Mouse (Mus musculus) CD4-positive naive resting alpha-beta T cell, adult 76 days (primary cell): ENCODE measurements around the gene Usp17ld. TPM values are rescaled to one million over a fixed set of nuclear protein-coding genes. Genes with fewer than 3 reads are reported as not detected.

Experiments used
- total RNA-seq: library from RNA; stranded (reverse); gene quantifications from one replicate; pipeline ENCODE4 v1.2.4, GENCODE M21; 2023

Usp17ld gene
- not detected for total RNA-seq

DNA sequence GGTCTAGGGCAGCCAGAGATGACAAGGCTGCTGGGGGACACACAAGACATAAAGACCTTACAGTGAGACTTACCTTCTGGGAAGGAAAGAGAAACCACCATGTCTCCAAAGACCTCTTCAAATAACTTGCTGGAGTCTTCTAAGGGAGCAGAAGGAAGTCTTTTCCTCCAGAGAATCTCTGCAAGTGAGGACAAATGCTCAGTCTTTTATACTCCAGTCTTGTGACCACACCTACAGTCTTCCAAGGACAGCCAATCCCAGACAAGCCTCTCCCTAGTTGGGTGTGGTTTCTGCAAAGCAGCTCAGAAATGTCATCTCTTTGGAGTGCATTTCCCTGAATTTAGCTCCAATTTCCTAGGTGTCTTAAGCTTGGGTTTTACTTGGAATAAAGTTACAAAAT lies at the start of gene Usp17ld:
Gene Usp17ld, minus strand, starts transcription at position 101 of the 400 bp plus-strand sequence.

GRCm38 (mm10) chr7:103216696-103217095 lies 35.6 kb downstream of the Usp17ld start, which contains the start of gene Olfr594:
Gene Olfr594 (plus strand): TSS chr7:103216996.

GRCm38 (mm10) chr7:103211562-103211961 lies 40.7 kb downstream of the Usp17ld start, which contains the start of gene Olfr593:
Gene Olfr593 (plus strand): TSS chr7:103211862.

Other genes with a start within 250 kb of the Usp17ld start
- gene Olfr582, start 214.5 kb downstream of the Usp17ld start, total RNA-seq, result not detected
- not detected for gene Olfr583, start 201.2 kb downstream of the Usp17ld start, total RNA-seq
- not detected for gene Olfr584, start 170.6 kb downstream of the Usp17ld start, total RNA-seq
- gene Olfr585, start 154.8 kb downstream of the Usp17ld start, total RNA-seq, result not detected
- gene Olfr586, start 126.9 kb downstream of the Usp17ld start, total RNA-seq, result not detected
- not detected for gene Olfr588-ps1, start 111.6 kb downstream of the Usp17ld start, total RNA-seq
- gene Olfr589, start 96.1 kb downstream of the Usp17ld start, total RNA-seq, result not detected
- gene Olfr591, start 74.2 kb downstream of the Usp17ld start, total RNA-seq, result not detected
- gene Olfr592, start 67.7 kb downstream of the Usp17ld start, total RNA-seq, result not detected
- gene Olfr593, start 40.6 kb downstream of the Usp17ld start, total RNA-seq, result not detected
- not detected for gene Olfr594, start 35.5 kb downstream of the Usp17ld start, total RNA-seq
- gene Olfr596, start 53.1 kb upstream of the Usp17ld start, total RNA-seq, result not detected
- gene Olfr597, start 63.8 kb upstream of the Usp17ld start, total RNA-seq, result not detected
- gene Olfr598, start 71.1 kb upstream of the Usp17ld start, total RNA-seq, result not detected
- gene Olfr599, start 83.4 kb upstream of the Usp17ld start, total RNA-seq, result not detected
- not detected for gene Olfr600, start 97.2 kb upstream of the Usp17ld start, total RNA-seq
- not detected for gene Olfr601, start 110.2 kb upstream of the Usp17ld start, total RNA-seq
- gene Olfr603, start 133.7 kb upstream of the Usp17ld start, total RNA-seq, result not detected
- gene Usp17lc, start 162.6 kb upstream of the Usp17ld start, total RNA-seq, result not detected
- gene Olfr605, start 192.9 kb upstream of the Usp17ld start, total RNA-seq, result not detected
- not detected for gene Olfr606, start 196.5 kb upstream of the Usp17ld start, total RNA-seq
- gene Olfr607, start 211.6 kb upstream of the Usp17ld start, total RNA-seq, result not detected
- not detected for gene Olfr608, start 217.4 kb upstream of the Usp17ld start, total RNA-seq
- not detected for gene Olfr609, start 245.6 kb upstream of the Usp17ld start, total RNA-seq